Mouse (Mus musculus) megakaryocyte, embryonic 14.5 days (primary cell): ENCODE measurements around the gene Tns3.

Experiments used
- FLI1 ChIP-seq: IDR thresholded peaks from 2 replicates; pipeline ENCODE4 v1.6.1; 2012; ENCODE audit warnings: low read length, inconsistent platforms, mixed read lengths
- GATA1 ChIP-seq: IDR thresholded peaks from 3 replicates; pipeline ENCODE4 v1.6.1; 2012; ENCODE audit warnings: mixed read lengths, low read length, inconsistent platforms, borderline replicate concordance

- TF ChIP-seq GATA1 (no peak), FLI1 (no peak)
These were observed 124.6 kb downstream of the Tns3 start for GRCm38 (mm10) chr11:8539593-8540265.
